Mouse (Mus musculus) neutrophil, adult 59 days (primary cell): ENCODE measurements around the gene Zfp992. TPM values are rescaled to one million over a fixed set of nuclear protein-coding genes. Genes with fewer than 3 reads are reported as not detected.

Source experiments
- total RNA-seq, 2 experiments: library from RNA; stranded (reverse); gene quantifications; 1 replicate in 1 of 2; 2 replicates in 1 of 2; pipeline ENCODE4 v1.2.4; 2023

The Zfp992 gene
- total RNA-seq, result 1 to 10 TPM; 4.6 to 5.2 TPM

GRCm38 (mm10) chr4:146448950-146449349 is at the start of gene Zfp992:
Gene Zfp992, plus strand, starts transcription at chr4:146449023.

DNA sequence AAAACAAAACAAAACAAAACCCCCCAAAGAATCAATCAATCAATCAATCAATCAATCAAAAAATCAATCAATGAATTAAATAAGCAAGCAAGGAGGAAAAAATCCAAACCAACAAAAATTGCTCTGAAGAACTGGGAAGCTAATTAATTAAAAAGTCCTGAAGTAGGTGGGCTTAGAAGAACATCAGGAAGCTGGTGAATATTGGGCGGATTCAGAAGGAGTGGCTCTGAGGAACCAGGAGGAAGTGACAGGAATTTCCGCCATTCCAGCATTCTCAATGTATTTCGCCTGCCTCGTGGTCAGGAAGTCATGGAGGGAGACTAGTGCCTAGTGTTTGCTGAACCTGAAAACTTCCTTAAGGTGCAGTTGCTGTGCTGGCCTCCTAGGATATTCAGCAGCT is 52.9 kb downstream of the Zfp992 start, which contains the start of gene Zfp981:
TSS of gene Zfp981 (plus strand) at position 301 of the 400 bp plus-strand sequence.

Other genes with a start within 250 kb of the Zfp992 start
- gene Zfp981, start 53.0 kb downstream of the Zfp992 start, total RNA-seq, result under 1 TPM; 0.26 to 0.71 TPM
- gene Zfp993, start 161.9 kb downstream of the Zfp992 start, total RNA-seq, result 1 to 10 TPM; 2.9 to 3.1 TPM